Mouse (Mus musculus) layer of hippocampus, adult 18-20 months (tissue): ENCODE measurements around the gene Cyp20a1. TPM values are rescaled to one million over a fixed set of nuclear protein-coding genes. Genes with fewer than 3 reads are reported as not detected.

Experiments
- DNase-seq, 2 experiments: peaks; one replicate each; pipeline ENCODE4 v3.0.0; 2022; ENCODE audit warnings: low spot score in 2 of 2
- long read RNA-seq: library from polyadenylated mRNA; stranded (forward); transcript quantifications from one replicate; pipeline ENCODE4 v2.0.0, GENCODE M21; 2021
- total RNA-seq, 2 experiments: library from RNA; stranded (reverse); gene quantifications; 2 replicates each; pipeline ENCODE4 v1.2.3; 2021

The Cyp20a1 gene
- 10 to 100 TPM; 10.7 to 12.2 TPM for total RNA-seq
- long read RNA-seq, transcript Cyp20a1-201 (13 exons, 2,223 nt), result major isoform, 5 of 7 reads
- long read RNA-seq, partial matches to known transcripts, result 1 of 7 reads
- long read RNA-seq, other reads (novel, unspliced or antisense), result 1 of 7 reads

GRCm38 (mm10) chr1:60342808-60343629 lies at the start of gene Cyp20a1:
Gene Cyp20a1 (plus strand): TSS chr1:60343323.
- DNase-seq, result peak; percentile 91 to 93

GRCm38 (mm10) chr1:60293921-60294320 lies 49.2 kb upstream of the Cyp20a1 start:
- DNase-seq, result no peak

- DNase-seq, result no peak
Measured at GRCm38 (mm10) chr1:60343630-60344455, 720 bp downstream of the Cyp20a1 start.

- DNase-seq, result no peak
Measured at GRCm38 (mm10) chr1:60344670-60345069, 1.5 kb downstream of the Cyp20a1 start.

- no peak for DNase-seq
Measured at GRCm38 (mm10) chr1:60345712-60346111, 2.6 kb downstream of the Cyp20a1 start.

GRCm38 (mm10) chr1:60352786-60353185 lies 9.7 kb downstream of the Cyp20a1 start:
- no peak for DNase-seq

- no peak for DNase-seq
Measured at GRCm38 (mm10) chr1:60361626-60362025, 18.5 kb downstream of the Cyp20a1 start.

GRCm38 (mm10) chr1:60376556-60376955 lies 33.4 kb downstream of the Cyp20a1 start:
- DNase-seq, result no peak

- DNase-seq, result peak in 1 of 2 experiments; percentile 35
Measured at GRCm38 (mm10) chr1:60381910-60382309, 38.8 kb downstream of the Cyp20a1 start.

- no peak for DNase-seq
Measured at GRCm38 (mm10) chr1:60404848-60405247, 61.7 kb downstream of the Cyp20a1 start.

GRCm38 (mm10) chr1:60408501-60409167 lies 65.5 kb downstream of the Cyp20a1 start:
- no peak for DNase-seq

- peak; percentile 90 to 94 for DNase-seq
Measured at GRCm38 (mm10) chr1:60409168-60409828, 66.2 kb downstream of the Cyp20a1 start, which contains the start of gene Abi2. Gene Abi2 (plus strand): TSS chr1:60409619.

GRCm38 (mm10) chr1:60409928-60410817 lies 67.0 kb downstream of the Cyp20a1 start:
- peak; percentile 13 to 67 for DNase-seq

GRCm38 (mm10) chr1:60416724-60417123 lies 73.6 kb downstream of the Cyp20a1 start:
- no peak for DNase-seq

GRCm38 (mm10) chr1:60423882-60424281 lies 80.8 kb downstream of the Cyp20a1 start:
- no peak for DNase-seq

GRCm38 (mm10) chr1:60428341-60428740 lies 85.2 kb downstream of the Cyp20a1 start:
- no peak for DNase-seq

GRCm38 (mm10) chr1:60428932-60429331 lies 85.8 kb downstream of the Cyp20a1 start:
- no peak for DNase-seq

- DNase-seq, result no peak
Measured at GRCm38 (mm10) chr1:60431531-60431930, 88.4 kb downstream of the Cyp20a1 start.

- DNase-seq, result no peak
Measured at GRCm38 (mm10) chr1:60432497-60432896, 89.4 kb downstream of the Cyp20a1 start.
